Mouse (Mus musculus) kidney, embryonic 16.5 days (tissue): Measurements from ENCODE around the gene Cyb5b. TPM values are rescaled to one million over a fixed set of nuclear protein-coding genes. Genes with fewer than 3 reads are reported as not detected.

Experiments used
- ATAC-seq: fragments of 200-750 bp; cut with Nextera tagmentation; 2 replicates; pipeline ENCODE4 v1.8.0; 2017; ENCODE audit warnings: moderate TSS enrichment; ENCODE audit not compliant: low FRiP score, low TSS enrichment
- H3K27ac ChIP-seq: fragments of 300-500 bp; sonication (generic); 2 replicates; pipeline ENCODE4 v1.5.1; 2014; ENCODE audit warnings: low read length
- H3K27me3 ChIP-seq: fragments of 300-500 bp; sonication (generic); 2 replicates; pipeline ENCODE4 v1.6.1; 2014; ENCODE audit warnings: low read length, control low read depth, mixed read lengths; ENCODE audit not compliant: insufficient read depth
- H3K36me3 ChIP-seq: fragments of 300-500 bp; sonication (generic); 2 replicates; pipeline ENCODE4 v1.6.1; 2014; ENCODE audit warnings: low read length, control low read depth, mixed read lengths; ENCODE audit not compliant: insufficient read depth
- H3K4me1 ChIP-seq: fragments of 300-500 bp; sonication (generic); 2 replicates; pipeline ENCODE4 v1.6.1; 2014; ENCODE audit warnings: low read length, control low read depth, mixed read lengths; ENCODE audit not compliant: insufficient read depth
- H3K4me2 ChIP-seq: fragments of 300-500 bp; sonication (generic); replicated peaks from 2 replicates; pipeline ENCODE4 v1.6.1; 2014; ENCODE audit warnings: low read depth, low read length
- H3K4me3 ChIP-seq: fragments of 300-500 bp; sonication (generic); 2 replicates; pipeline ENCODE4 v1.5.1; 2014; ENCODE audit warnings: mild to moderate bottlenecking, low read length
- H3K9ac ChIP-seq: fragments of 300-500 bp; sonication (generic); replicated peaks from 2 replicates; pipeline ENCODE4 v1.6.1; 2014; ENCODE audit warnings: low read length
- H3K9me3 ChIP-seq: fragments of 300-500 bp; sonication (generic); 2 replicates; pipeline ENCODE4 v1.6.1; 2016; ENCODE audit warnings: low read length, control low read depth
- WGBS: fragments of 180-500 bp; shearing (Covaris S2); extraction: QIAGEN DNeasy Blood & Tissue Kit; methylation state at CpG from one replicate; pipeline ENCODE4 v1.1.7; 2014; 5-methylcytosine and 5-hydroxymethylcytosine counted together
- polyA plus RNA-seq: library from polyadenylated mRNA; unstranded; fragments of >200 nt; fragmentation: Nextera tagmentation; extraction: Ambion mirVana; gene quantifications from 2 replicates; pipeline ENCODE4 v1.2.1, GENCODE M21; 2015

The Cyb5b gene
- polyA plus RNA-seq, 1 experiment from 2014 or later = 138 TPM

- Histone ChIP-seq H3K36me3 (no peaks in the 10 kb centered on the region), H3K4me2 (no peak overlapping the region), H3K4me1 (peaks cover 54% of the 10 kb centered on the region), H3K9ac (no peak overlapping the region), H3K4me3 (no peak overlapping the region), H3K27me3 (no peaks in the 10 kb centered on the region), H3K27ac (peak overlapping the region; percentile 92), H3K9me3 (no peaks in the 10 kb centered on the region)
- ATAC-seq = no peak; the same call in 1 of the 2 replicates
- 79% methylated on average over 8 of the region's 8 CpGs for WGBS
Observed at GRCm38 (mm10) chr8:107124343-107124742, 26.1 kb upstream of the Cyb5b start.

DNA sequence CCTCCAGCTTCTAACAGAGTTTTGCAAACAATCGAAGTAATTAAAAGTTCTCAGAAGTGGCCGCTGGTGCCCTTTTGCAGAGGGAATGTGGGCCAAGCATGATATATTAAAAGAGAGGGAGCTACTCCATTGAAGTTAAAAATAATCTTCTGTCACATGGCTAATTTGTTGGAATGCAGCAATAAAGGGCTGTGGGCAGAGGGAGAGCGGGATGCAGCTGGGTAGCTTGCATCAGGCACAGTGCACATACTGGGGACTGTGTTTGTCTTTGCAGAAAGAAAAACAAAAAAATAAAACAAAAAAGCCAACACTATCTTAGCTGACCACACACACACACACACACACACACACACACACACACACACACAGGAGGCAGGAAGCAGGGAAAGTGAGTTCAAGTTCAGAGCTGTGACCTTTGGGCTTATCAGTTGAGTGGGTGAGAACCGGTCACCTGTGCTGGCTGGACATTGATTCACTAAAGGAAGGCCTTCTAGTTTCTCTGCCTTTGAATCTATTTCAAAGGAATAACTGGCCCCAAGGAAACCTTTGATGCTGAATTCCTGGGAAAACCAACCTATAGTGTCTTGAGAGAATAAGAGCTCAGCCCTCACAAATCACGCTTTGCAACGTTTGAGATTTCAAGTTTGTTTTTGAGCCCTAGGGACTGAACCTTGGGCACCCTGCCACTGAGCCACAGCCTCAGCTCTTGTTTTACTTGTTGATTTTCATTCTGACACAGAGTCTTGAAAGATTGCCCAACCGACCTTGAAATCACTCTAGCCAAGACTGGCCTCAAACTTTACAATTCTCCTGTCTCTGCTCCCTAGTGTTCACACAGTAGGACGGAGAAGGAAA, 21.0 kb upstream of the Cyb5b start:
- Histone ChIP-seq H3K4me3 (no peak overlapping the region), H3K4me1 (peaks cover 50% of the 10 kb centered on the region), H3K9me3 (no peaks in the 10 kb centered on the region), H3K4me2 (no peak overlapping the region; the same call in 1 of the 2 replicates), H3K27ac (peak overlapping the region; percentile 91), H3K36me3 (no peaks in the 10 kb centered on the region), H3K9ac (no peak overlapping the region), H3K27me3 (no peaks in the 10 kb centered on the region)
- 26% methylated on average over 8 of the region's 8 CpGs for WGBS
- peak; percentile 80 for ATAC-seq

DNA sequence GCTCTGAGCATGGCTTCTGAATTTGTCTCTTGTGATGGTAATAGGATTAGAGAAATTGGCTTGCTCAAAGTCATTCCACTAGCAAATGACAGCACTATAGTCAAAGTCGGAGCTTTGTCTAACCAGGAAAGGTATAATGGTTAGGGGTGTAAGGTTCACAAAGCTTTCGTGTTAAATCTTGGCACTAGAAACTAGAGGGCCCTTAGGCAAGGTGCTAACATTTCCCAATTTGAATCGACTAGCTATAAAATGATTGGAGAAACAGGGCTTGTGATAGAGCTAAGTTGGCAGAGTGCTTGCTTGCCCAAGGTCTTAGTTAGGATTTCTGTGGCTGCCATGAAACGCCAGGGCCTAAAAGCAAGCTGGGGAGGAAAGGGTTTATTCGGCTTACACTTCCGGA, 20.4 kb upstream of the Cyb5b start:
- H3K9me3 ChIP-seq = no peaks in the 10 kb centered on the region
- no peak overlapping the region for H3K4me2 ChIP-seq
- peaks cover 49% of the 10 kb centered on the region for H3K4me1 ChIP-seq
- peak overlapping the region; percentile 91 for H3K27ac ChIP-seq
- 70% methylated on average over 6 of the region's 6 CpGs for WGBS
- no peaks in the 10 kb centered on the region for H3K27me3 ChIP-seq
- no peak for ATAC-seq
- H3K9ac ChIP-seq = no peak overlapping the region
- H3K36me3 ChIP-seq = no peaks in the 10 kb centered on the region
- H3K4me3 ChIP-seq = no peak overlapping the region

DNA sequence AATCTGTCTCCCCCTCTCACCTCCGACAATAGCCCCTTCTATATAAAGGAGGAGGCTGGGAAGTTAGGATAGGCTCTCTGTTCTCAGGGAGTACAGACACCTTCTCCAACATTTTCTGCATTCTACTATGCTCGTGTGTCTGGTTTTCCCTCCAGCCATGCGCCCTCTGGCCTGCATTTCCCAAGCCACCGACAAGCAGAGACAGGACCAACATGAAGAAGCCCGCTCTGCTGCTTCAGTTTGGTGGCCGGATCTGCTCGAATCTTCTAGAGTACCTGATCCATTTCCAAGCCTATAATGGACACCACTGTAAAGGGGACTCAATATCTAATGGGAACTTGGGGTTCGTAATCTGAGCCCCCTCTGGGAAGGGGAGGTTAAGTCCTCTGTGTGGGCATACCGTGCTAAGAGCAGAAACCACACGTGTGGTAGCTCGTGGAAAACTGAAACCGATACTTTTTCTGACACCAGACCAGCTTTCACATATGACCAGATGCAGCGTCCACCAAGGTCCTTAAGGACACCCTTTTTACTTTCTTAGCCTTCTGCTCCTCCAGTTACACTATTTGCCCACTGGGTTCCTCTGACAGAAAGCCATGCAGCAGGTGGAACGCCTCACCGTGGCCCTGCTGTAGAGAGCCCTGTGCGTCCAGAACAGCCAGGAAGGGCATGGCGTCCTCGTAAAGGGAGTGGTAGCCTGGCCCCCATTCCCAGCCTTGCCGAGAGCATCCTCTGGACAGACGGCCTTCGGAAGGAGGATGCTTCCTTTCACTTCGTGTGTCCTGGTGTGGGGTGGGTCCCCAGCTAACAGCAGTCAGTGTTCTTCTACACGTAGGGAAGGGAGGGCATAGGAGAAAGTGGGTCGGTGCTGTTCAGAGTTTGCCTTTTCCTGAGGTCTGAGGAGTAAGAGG, 17.6 kb upstream of the Cyb5b start:
- Histone ChIP-seq H3K4me2 (no peak overlapping the region), H3K4me3 (no peak overlapping the region), H3K9me3 (no peaks in the 10 kb centered on the region), H3K4me1 (peaks cover 55% of the 10 kb centered on the region), H3K27me3 (no peaks in the 10 kb centered on the region), H3K9ac (no peak overlapping the region; the same call in 1 of the 2 replicates), H3K36me3 (no peaks in the 10 kb centered on the region), H3K27ac (peak overlapping the region; percentile 61)
- WGBS = 52% methylated on average over 24 of the region's 24 CpGs
- ATAC-seq = no peak

GRCm38 (mm10) chr8:107133881-107134280, 16.6 kb upstream of the Cyb5b start:
- Histone ChIP-seq H3K27ac (peak overlapping the region; percentile 61), H3K4me2 (no peak overlapping the region), H3K9me3 (no peaks in the 10 kb centered on the region), H3K9ac (peak overlapping the region; percentile 6; the same call in 1 of the 2 replicates), H3K4me3 (no peak overlapping the region), H3K4me1 (peaks cover 48% of the 10 kb centered on the region), H3K36me3 (no peaks in the 10 kb centered on the region), H3K27me3 (no peaks in the 10 kb centered on the region)
- no peak; the same call in 1 of the 2 replicates for ATAC-seq
- 50% methylated on average over 6 of the region's 6 CpGs for WGBS

GRCm38 (mm10) chr8:107136003-107136612, 14.3 kb upstream of the Cyb5b start:
- Histone ChIP-seq H3K9me3 (no peaks in the 10 kb centered on the region), H3K27me3 (no peaks in the 10 kb centered on the region), H3K4me2 (no peak overlapping the region), H3K4me3 (no peak overlapping the region), H3K4me1 (peaks cover 39% of the 10 kb centered on the region), H3K27ac (peak overlapping the region; percentile 85), H3K36me3 (no peaks in the 10 kb centered on the region), H3K9ac (no peak overlapping the region)
- ATAC-seq = no peak
- WGBS = 29% methylated on average over 8 of the region's 8 CpGs

DNA sequence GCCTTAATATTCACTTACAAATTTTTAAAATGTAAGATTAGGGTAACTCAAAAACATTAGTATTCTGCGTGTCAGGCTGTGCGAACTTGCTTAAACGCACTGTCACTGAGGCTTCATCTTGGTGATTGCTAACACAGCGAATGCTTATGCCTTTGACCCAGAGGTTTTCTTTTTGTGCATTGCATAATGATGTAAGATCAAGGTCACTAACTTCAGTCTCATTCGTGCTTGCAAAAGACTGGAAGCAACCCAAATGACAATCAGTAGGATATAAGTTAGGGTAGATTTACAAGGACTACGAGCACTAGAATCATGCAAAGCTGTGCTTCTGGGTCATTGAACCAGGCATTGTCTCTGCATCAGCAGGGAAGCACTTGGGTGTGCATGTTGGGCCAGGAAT, 12.8 kb upstream of the Cyb5b start:
- H3K9me3 ChIP-seq = no peaks in the 10 kb centered on the region
- no peak overlapping the region for H3K4me3 ChIP-seq
- H3K36me3 ChIP-seq = no peaks in the 10 kb centered on the region
- H3K4me1 ChIP-seq = peaks cover 38% of the 10 kb centered on the region
- H3K4me2 ChIP-seq = no peak overlapping the region
- ATAC-seq = no peak
- WGBS = 72% methylated on average over 6 of the region's 6 CpGs
- no peak overlapping the region for H3K27ac ChIP-seq
- no peak overlapping the region for H3K9ac ChIP-seq
- no peaks in the 10 kb centered on the region for H3K27me3 ChIP-seq

DNA sequence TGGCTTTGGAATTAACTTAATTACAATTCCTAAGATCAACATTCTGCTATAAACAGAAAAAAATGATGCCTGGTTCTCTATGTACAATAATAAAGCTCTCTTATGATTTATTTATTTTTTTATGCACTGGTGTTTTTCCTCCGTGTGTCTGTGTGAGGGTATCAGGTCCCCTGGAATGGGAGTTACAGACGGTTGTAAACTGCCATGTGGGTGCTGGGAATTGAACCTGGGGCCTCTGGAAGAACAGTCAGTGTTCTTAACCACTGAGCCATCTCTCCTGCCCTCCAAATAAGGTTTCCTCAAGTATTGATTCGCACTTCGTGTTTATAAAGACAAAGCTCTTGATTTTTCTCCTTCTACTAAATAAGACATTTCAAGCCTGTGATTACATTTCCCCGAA, 12.1 kb upstream of the Cyb5b start:
- H3K27ac ChIP-seq = no peak overlapping the region
- no peak overlapping the region for H3K9ac ChIP-seq
- no peak overlapping the region for H3K4me3 ChIP-seq
- no peak for ATAC-seq
- no peaks in the 10 kb centered on the region for H3K36me3 ChIP-seq
- no peaks in the 10 kb centered on the region for H3K27me3 ChIP-seq
- H3K4me2 ChIP-seq = no peak overlapping the region
- peaks cover 36% of the 10 kb centered on the region for H3K4me1 ChIP-seq
- WGBS = 90% methylated on average over 5 of the region's 5 CpGs
- no peaks in the 10 kb centered on the region for H3K9me3 ChIP-seq

- Histone ChIP-seq H3K9ac (no peak overlapping the region), H3K36me3 (no peaks in the 10 kb centered on the region), H3K4me2 (no peak overlapping the region), H3K4me3 (no peak overlapping the region), H3K9me3 (no peaks in the 10 kb centered on the region), H3K4me1 (peaks cover 29% of the 10 kb centered on the region), H3K27ac (peak overlapping the region; percentile 41; the same call in 1 of the 2 replicates), H3K27me3 (no peaks in the 10 kb centered on the region)
- 61% methylated on average over 13 of the region's 13 CpGs for WGBS
- ATAC-seq = no peak
Observed at GRCm38 (mm10) chr8:107139704-107140470, 10.6 kb upstream of the Cyb5b start.
